Mouse (Mus musculus): Measurements from ENCODE around the gene Tsx. TPM values are rescaled to one million over a fixed set of nuclear protein-coding genes. Genes with fewer than 3 reads are reported as not detected.

Gene Tsx
- polyA plus RNA-seq, 1 experiment from 2014 or later = not detected

Other genes with a start within 250 kb of the Tsx start
- gene Nap1l2, start 227.8 kb upstream of the Tsx start, polyA plus RNA-seq (2015; fragmentation: Nextera tagmentation; extraction: Ambion mirVana) = 0.10 TPM in 1 of 2 replicates, not detected in the other
- not detected in 2 replicates for gene Cdx4, start 93.1 kb upstream of the Tsx start, polyA plus RNA-seq (2015; fragmentation: Nextera tagmentation; extraction: Ambion mirVana)
- 0.35 and 0.52 TPM in 2 replicates for gene Chic1, start 58.0 kb upstream of the Tsx start, polyA plus RNA-seq (2015; fragmentation: Nextera tagmentation; extraction: Ambion mirVana)
- not detected in 2 replicates for gene Gm26992, start 7.5 kb downstream of the Tsx start, polyA plus RNA-seq (2015; fragmentation: Nextera tagmentation; extraction: Ambion mirVana)
- gene Zcchc13, start 216.1 kb downstream of the Tsx start, polyA plus RNA-seq (2015; fragmentation: Nextera tagmentation; extraction: Ambion mirVana) = not detected in 2 replicates

Data from liver, embryonic 13.5 days (tissue).